Comparison of ENCODE assay signal across 8 mouse cellular contexts in the genomic region with DNA sequence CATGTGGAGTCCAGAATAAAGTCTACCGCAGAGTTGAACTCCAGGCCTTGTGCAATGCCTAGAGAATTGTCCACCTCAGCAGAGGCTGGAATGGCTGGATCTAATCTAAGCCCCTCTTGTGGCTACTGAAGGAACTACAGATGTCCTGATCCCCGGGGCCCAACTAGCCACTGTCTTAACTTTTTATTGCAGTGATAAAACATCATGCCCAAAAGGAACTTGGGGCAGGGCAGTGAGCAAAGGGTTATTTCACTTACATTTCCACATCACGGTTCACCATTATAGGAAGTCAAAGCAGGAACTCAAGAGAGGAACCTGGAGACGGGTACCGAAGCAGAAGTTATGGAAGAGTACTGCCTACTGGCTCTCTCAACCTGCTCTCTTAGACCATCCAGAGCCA. TPM values are rescaled to one million over a fixed set of nuclear protein-coding genes. Genes with fewer than 3 reads are reported as not detected.
A peak's percentile ranks its signal among the peaks of the same experiment; 100 is the strongest.
DNase-seq lines count a peak whose midpoint lies in the region; ATAC-seq and TF ChIP-seq lines count a peak whose summit lies in the region.

No protein-coding gene starts in this region.

- no peak overlapping the region for H3K27ac ChIP-seq in hindbrain, postnatal 0 days
- no peak overlapping the region for H3K27ac ChIP-seq in hindbrain, embryonic 14.5 days
- H3K27ac ChIP-seq in ES-Bruce4 (ENCODE audit: insufficient read depth, low read length) = no peak overlapping the region
- no peak overlapping the region for H3K27ac ChIP-seq in embryonic facial prominence, embryonic 10.5 days (replicated peaks)

- H3K4me2 ChIP-seq in hindbrain, postnatal 0 days (ENCODE audit: low read depth, low read length) = no peak overlapping the region
- no peak overlapping the region for H3K4me2 ChIP-seq in hindbrain, embryonic 14.5 days (replicated peaks)

- no peak for TF ChIP-seq EP300 in ES-Bruce4 (IDR thresholded peaks at IDR 0.05; ENCODE audit: insufficient read depth, low read depth, low read length)

- no peaks in the 10 kb centered on the region for H3K36me3 ChIP-seq in hindbrain, postnatal 0 days (ENCODE audit: insufficient read depth, low read length)
- H3K36me3 ChIP-seq in hindbrain, embryonic 14.5 days (replicated peaks; ENCODE audit: control insufficient read depth, insufficient read depth) = no peaks in the 10 kb centered on the region
- no peaks in the 10 kb centered on the region for H3K36me3 ChIP-seq in ES-Bruce4 (ENCODE audit: control insufficient read depth, insufficient read depth, low read length, poor library complexity, severe bottlenecking)
- no peaks in the 10 kb centered on the region for H3K36me3 ChIP-seq in embryonic facial prominence, embryonic 10.5 days (replicated peaks)

- no peaks in the 10 kb centered on the region for H3K27me3 ChIP-seq in hindbrain, postnatal 0 days (ENCODE audit: insufficient read depth, low read length)
- H3K27me3 ChIP-seq in hindbrain, embryonic 14.5 days (ENCODE audit: control insufficient read depth, insufficient read depth, low read length) = no peaks in the 10 kb centered on the region
- H3K27me3 ChIP-seq in ES-Bruce4 (ENCODE audit: control insufficient read depth, insufficient read depth, low read length, poor library complexity, severe bottlenecking) = no peaks in the 10 kb centered on the region
- no peaks in the 10 kb centered on the region for H3K27me3 ChIP-seq in embryonic facial prominence, embryonic 10.5 days (replicated peaks; ENCODE audit: low read depth, poor library complexity, severe bottlenecking)

- no peak overlapping the region for H3K9ac ChIP-seq in hindbrain, postnatal 0 days (replicated peaks; ENCODE audit: low read length)
- H3K9ac ChIP-seq in hindbrain, embryonic 14.5 days = no peak overlapping the region
- H3K9ac ChIP-seq in ES-Bruce4 (ENCODE audit: low read depth, poor library complexity, severe bottlenecking) = no peak overlapping the region

- H3K4me3 ChIP-seq in hindbrain, postnatal 0 days (ENCODE audit: low read length) = no peak overlapping the region
- no peak overlapping the region for H3K4me3 ChIP-seq in hindbrain, embryonic 14.5 days (replicated peaks; ENCODE audit: low read length)
- no peak overlapping the region for H3K4me3 ChIP-seq in ES-Bruce4 (ENCODE audit: low read depth, low read length)
- no peak overlapping the region for H3K4me3 ChIP-seq in embryonic facial prominence, embryonic 10.5 days

- WGBS in hindbrain, postnatal 0 days = 80% methylated on average over 5 of the region's 5 CpGs
- 82% methylated on average over 5 of the region's 5 CpGs for WGBS in hindbrain, embryonic 14.5 days
- WGBS in embryonic facial prominence, embryonic 10.5 days = 79% methylated on average over 5 of the region's 5 CpGs

- TF ChIP-seq CTCF in hindbrain, postnatal 0 days (IDR thresholded peaks at IDR 0.05; ENCODE audit: low read depth) = peak; percentile 46
- TF ChIP-seq CTCF in ES-Bruce4 (IDR thresholded peaks at IDR 0.05; ENCODE audit: low read depth, low read length) = peak; percentile 13

- ATAC-seq in hindbrain, postnatal 0 days = no peak
- ATAC-seq in hindbrain, embryonic 14.5 days (ENCODE audit: low FRiP score) = no peak

- peaks cover 6% of the 10 kb centered on the region; the same call in 1 of the 2 replicates for H3K4me1 ChIP-seq in hindbrain, postnatal 0 days (ENCODE audit: insufficient read depth, low read length)
- H3K4me1 ChIP-seq in hindbrain, embryonic 14.5 days (replicated peaks; ENCODE audit: control insufficient read depth, insufficient read depth, low read length) = no peaks in the 10 kb centered on the region
- no peaks in the 10 kb centered on the region for H3K4me1 ChIP-seq in ES-Bruce4 (ENCODE audit: control insufficient read depth, insufficient read depth, low read length)
- H3K4me1 ChIP-seq in embryonic facial prominence, embryonic 10.5 days = 0 out of 2 replicates have a peak, but pooled peaks cover 3% of the 10 kb centered on the region

- no peak for DNase-seq in hindbrain, postnatal 0 days (ENCODE audit: low spot score)
- no peak for DNase-seq in hindbrain, embryonic 14.5 days (ENCODE audit: low spot score)
- DNase-seq in c-Kit-negative CD71-positive TER-119-positive erythroid progenitor cells, embryonic 14.5 days (ENCODE audit: low read depth, low spot score) = peak; percentile 9
- DNase-seq in lung, postnatal 10 days = peak; percentile 52
- no peak for DNase-seq in yolk sac, embryonic 10.5 days (ENCODE audit: low spot score)
- no peak for DNase-seq in left cerebral cortex, adult 9 months (ENCODE audit: low spot score in 2 of 2)
- no peak for DNase-seq in embryonic facial prominence, embryonic 10.5 days (ENCODE audit: low spot score)

- TF ChIP-seq POLR2A in ES-Bruce4 (IDR thresholded peaks at IDR 0.05; ENCODE audit: insufficient read depth, low read length) = no peak

- H3K9me3 ChIP-seq in hindbrain, postnatal 0 days (ENCODE audit: low read length) = no peaks in the 10 kb centered on the region
- no peaks in the 10 kb centered on the region for H3K9me3 ChIP-seq in hindbrain, embryonic 14.5 days (ENCODE audit: control insufficient read depth, low read length)
- H3K9me3 ChIP-seq in ES-Bruce4 (replicated peaks; ENCODE audit: control insufficient read depth, insufficient read depth, low read length, poor library complexity, severe bottlenecking) = peaks cover 4% of the 10 kb centered on the region; the same call in 1 of the 2 replicates
- no peaks in the 10 kb centered on the region for H3K9me3 ChIP-seq in embryonic facial prominence, embryonic 10.5 days

RNA-seq across cellular contexts. Expression of gene B3gntl1, which starts 7.8 kb away (rescaled TPM):
- total RNA-seq in hindbrain, postnatal 0 days (2014; rRNA removed) = 9.6 and 11.0 TPM in 2 replicates
- 6.0 and 6.2 TPM in 2 replicates for polyA plus RNA-seq in hindbrain, postnatal 0 days (2015; fragmentation: Nextera tagmentation; extraction: Ambion mirVana)
- 5.8 and 6.4 TPM in 2 replicates for polyA plus RNA-seq in hindbrain, embryonic 14.5 days (2014; fragmentation: Nextera tagmentation; extraction: Ambion mirVana)
- 13.1 and 13.5 TPM in 2 replicates for polyA plus RNA-seq in ES-Bruce4 (2011; ENCODE audit: insufficient read depth, insufficient read length, low read depth, missing spikeins)
- polyA plus RNA-seq in embryonic facial prominence, embryonic 10.5 days (2016; fragmentation: Nextera tagmentation; extraction: Ambion mirVana) = 5.8 and 6.6 TPM in 2 replicates

RNA-seq across cellular contexts. Expression of gene Metrnl, which starts 20.6 kb away (rescaled TPM):
- total RNA-seq in hindbrain, postnatal 0 days (2014; rRNA removed) = 24.4 and 33.2 TPM in 2 replicates
- polyA plus RNA-seq in hindbrain, postnatal 0 days (2015; fragmentation: Nextera tagmentation; extraction: Ambion mirVana) = 17.0 and 19.5 TPM in 2 replicates
- 18.9 and 23.9 TPM in 2 replicates for polyA plus RNA-seq in hindbrain, embryonic 14.5 days (2014; fragmentation: Nextera tagmentation; extraction: Ambion mirVana)
- polyA plus RNA-seq in ES-Bruce4 (2011; ENCODE audit: insufficient read depth, insufficient read length, low read depth, missing spikeins) = 2.6 and 3.1 TPM in 2 replicates
- 8.4 and 8.5 TPM in 2 replicates for polyA plus RNA-seq in embryonic facial prominence, embryonic 10.5 days (2016; fragmentation: Nextera tagmentation; extraction: Ambion mirVana)

Comparison
In these comparisons a context has a peak if more than half of its experiments do, and no peak if none do; other contexts are left out.
1. DNase-seq: peak in c-Kit-negative CD71-positive TER-119-positive erythroid progenitor cells, embryonic 14.5 days (single experiment) and lung, postnatal 10 days (single experiment); none in hindbrain, postnatal 0 days (single experiment), hindbrain, embryonic 14.5 days (single experiment), yolk sac, embryonic 10.5 days (single experiment), left cerebral cortex, adult 9 months (0 of 2) and embryonic facial prominence, embryonic 10.5 days (single experiment).